Mouse (Mus musculus): Measurements from ENCODE around the gene Kcnn3. TPM values are rescaled to one million over a fixed set of nuclear protein-coding genes. Genes with fewer than 3 reads are reported as not detected.

The Kcnn3 gene
- polyA plus RNA-seq, 1 experiment from 2014 or later: 1.1 TPM

- Histone ChIP-seq H3K27ac (replicated peaks; ENCODE audit: low read depth, low read length) (no peak overlapping the region), H3K9me3 (replicated peaks; ENCODE audit: control insufficient read depth, low read length) (no peaks in the 10 kb centered on the region), H3K4me3 (ENCODE audit: low read depth, low read length) (no peak overlapping the region), H3K4me2 (ENCODE audit: low read depth, low read length) (no peak overlapping the region), H3K4me1 (ENCODE audit: control insufficient read depth, insufficient read depth, low read length) (no peaks in the 10 kb centered on the region; the same call in 1 of the 2 replicates), H3K27me3 (ENCODE audit: control insufficient read depth, insufficient read depth, low read length) (no peaks in the 10 kb centered on the region), H3K36me3 (replicated peaks; ENCODE audit: control insufficient read depth, insufficient read depth, low read depth, low read length) (no peaks in the 10 kb centered on the region), H3K9ac (replicated peaks; ENCODE audit: low read length) (no peak overlapping the region)
- WGBS: 70% methylated on average over 8 of the region's 8 CpGs
- ATAC-seq (replicated peaks; ENCODE audit: insufficient number of reproducible peaks, low FRiP score, low TSS enrichment, low read depth) (no peak), DNase-seq (ENCODE audit: low spot score) (no peak)
These were observed 123.4 kb downstream of the Kcnn3 start for GRCm38 (mm10) chr3:89643391-89643790.

- DNase-seq (ENCODE audit: low spot score): no peak
- no peaks in the 10 kb centered on the region for H3K27me3 ChIP-seq (ENCODE audit: control insufficient read depth, insufficient read depth, low read length)
- H3K27ac ChIP-seq (replicated peaks; ENCODE audit: low read depth, low read length): peak overlapping the region; percentile 73
- peak overlapping the region; percentile 32; the same call in 1 of the 2 replicates for H3K9ac ChIP-seq (replicated peaks; ENCODE audit: low read length)
- H3K4me3 ChIP-seq (ENCODE audit: low read depth, low read length): no peak overlapping the region
- no peak overlapping the region for H3K4me2 ChIP-seq (ENCODE audit: low read depth, low read length)
- 73% methylated on average over 5 of the region's 5 CpGs for WGBS
- no peak for ATAC-seq (replicated peaks; ENCODE audit: insufficient number of reproducible peaks, low FRiP score, low TSS enrichment, low read depth)
- no peaks in the 10 kb centered on the region; the same call in 1 of the 2 replicates for H3K4me1 ChIP-seq (ENCODE audit: control insufficient read depth, insufficient read depth, low read length)
- H3K9me3 ChIP-seq (replicated peaks; ENCODE audit: control insufficient read depth, low read length): no peaks in the 10 kb centered on the region
- no peaks in the 10 kb centered on the region for H3K36me3 ChIP-seq (replicated peaks; ENCODE audit: control insufficient read depth, insufficient read depth, low read depth, low read length)
These were observed 126.9 kb downstream of the Kcnn3 start for GRCm38 (mm10) chr3:89646813-89647255.

- peak; percentile 77 for DNase-seq (ENCODE audit: low spot score)
- WGBS: 47% methylated on average over 6 of the region's 6 CpGs
These were observed 127.4 kb downstream of the Kcnn3 start for GRCm38 (mm10) chr3:89647268-89647874.

DNA sequence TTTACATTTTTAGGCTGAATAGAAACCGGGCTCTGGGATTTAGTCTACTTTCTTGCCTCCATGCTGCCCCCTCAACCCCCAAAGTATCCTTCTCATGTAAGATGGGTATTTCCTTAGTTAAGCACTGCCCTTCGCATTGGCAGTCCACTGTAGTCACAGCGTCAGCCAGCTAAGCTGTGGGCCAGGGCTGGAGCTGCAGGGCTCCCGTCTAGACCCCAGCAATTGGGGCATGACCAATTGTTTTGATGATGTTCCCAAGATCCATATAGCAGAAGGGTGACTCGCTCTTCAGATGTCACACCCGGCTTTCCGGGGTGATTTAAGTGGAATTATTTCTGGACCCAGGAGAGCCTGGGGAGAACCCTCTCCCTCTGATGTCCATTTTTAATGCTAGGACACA lies 129.9 kb downstream of the Kcnn3 start:
- WGBS: 88% methylated on average over 7 of the region's 7 CpGs
- H3K4me1 ChIP-seq (ENCODE audit: control insufficient read depth, insufficient read depth, low read length): no peaks in the 10 kb centered on the region; the same call in 1 of the 2 replicates
- no peak overlapping the region for H3K9ac ChIP-seq (replicated peaks; ENCODE audit: low read length)
- H3K27me3 ChIP-seq (ENCODE audit: control insufficient read depth, insufficient read depth, low read length): no peaks in the 10 kb centered on the region
- no peaks in the 10 kb centered on the region for H3K36me3 ChIP-seq (replicated peaks; ENCODE audit: control insufficient read depth, insufficient read depth, low read depth, low read length)
- H3K4me3 ChIP-seq (ENCODE audit: low read depth, low read length): no peak overlapping the region
- no peaks in the 10 kb centered on the region for H3K9me3 ChIP-seq (replicated peaks; ENCODE audit: control insufficient read depth, low read length)
- ATAC-seq (replicated peaks; ENCODE audit: insufficient number of reproducible peaks, low FRiP score, low TSS enrichment, low read depth) (no peak), DNase-seq (ENCODE audit: low spot score) (no peak)
- no peak overlapping the region for H3K4me2 ChIP-seq (ENCODE audit: low read depth, low read length)
- H3K27ac ChIP-seq (replicated peaks; ENCODE audit: low read depth, low read length): no peak overlapping the region

More at GRCm38 (mm10) chr3:89647268-89647874, 127.4 kb downstream of the Kcnn3 start:
- H3K4me2 ChIP-seq (ENCODE audit: low read depth, low read length): no peak overlapping the region
- peak overlapping the region; percentile 73 for H3K27ac ChIP-seq (replicated peaks; ENCODE audit: low read depth, low read length)
- no peaks in the 10 kb centered on the region for H3K36me3 ChIP-seq (replicated peaks; ENCODE audit: control insufficient read depth, insufficient read depth, low read depth, low read length)
- peak overlapping the region; percentile 32; the same call in 1 of the 2 replicates for H3K9ac ChIP-seq (replicated peaks; ENCODE audit: low read length)
- no peaks in the 10 kb centered on the region; the same call in 1 of the 2 replicates for H3K4me1 ChIP-seq (ENCODE audit: control insufficient read depth, insufficient read depth, low read length)
- H3K27me3 ChIP-seq (ENCODE audit: control insufficient read depth, insufficient read depth, low read length): no peaks in the 10 kb centered on the region
- no peaks in the 10 kb centered on the region for H3K9me3 ChIP-seq (replicated peaks; ENCODE audit: control insufficient read depth, low read length)
- H3K4me3 ChIP-seq (ENCODE audit: low read depth, low read length): no peak overlapping the region
- peak; percentile 85 for ATAC-seq (replicated peaks; ENCODE audit: insufficient number of reproducible peaks, low FRiP score, low TSS enrichment, low read depth)

- Histone ChIP-seq H3K9ac (replicated peaks; ENCODE audit: low read length) (no peak overlapping the region), H3K9me3 (replicated peaks; ENCODE audit: control insufficient read depth, low read length) (no peaks in the 10 kb centered on the region), H3K27ac (replicated peaks; ENCODE audit: low read depth, low read length) (no peak overlapping the region), H3K4me2 (ENCODE audit: low read depth, low read length) (no peak overlapping the region), H3K36me3 (replicated peaks; ENCODE audit: control insufficient read depth, insufficient read depth, low read depth, low read length) (no peaks in the 10 kb centered on the region), H3K4me1 (ENCODE audit: control insufficient read depth, insufficient read depth, low read length) (no peaks in the 10 kb centered on the region), H3K27me3 (ENCODE audit: control insufficient read depth, insufficient read depth, low read length) (no peaks in the 10 kb centered on the region), H3K4me3 (ENCODE audit: low read depth, low read length) (no peak overlapping the region)
- DNase-seq (ENCODE audit: low spot score) (no peak), ATAC-seq (replicated peaks; ENCODE audit: insufficient number of reproducible peaks, low FRiP score, low TSS enrichment, low read depth) (no peak)
- 76% methylated on average over 12 of the region's 12 CpGs for WGBS
These were observed 133.4 kb downstream of the Kcnn3 start for GRCm38 (mm10) chr3:89653231-89653954.

DNA sequence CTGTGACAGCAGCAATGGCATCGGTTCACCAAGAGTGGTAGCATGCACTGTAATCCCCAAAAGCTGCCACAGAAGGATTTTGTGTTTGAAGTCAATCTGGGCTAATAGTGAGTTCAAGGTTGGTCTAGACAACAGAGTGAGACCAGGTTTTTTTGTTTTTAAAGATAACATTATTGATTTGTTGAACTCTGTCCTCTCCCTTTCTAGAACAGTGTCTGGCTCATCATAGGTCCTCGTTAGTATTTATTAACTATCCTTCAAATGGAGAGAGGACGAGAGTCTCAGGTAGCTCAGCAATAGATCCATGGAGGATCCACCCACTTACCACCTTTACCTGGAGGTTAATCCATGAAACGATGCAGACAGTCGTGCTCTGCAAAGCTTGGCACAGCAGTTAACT lies 137.1 kb downstream of the Kcnn3 start:
- Histone ChIP-seq H3K27ac (replicated peaks; ENCODE audit: low read depth, low read length) (no peak overlapping the region), H3K4me1 (ENCODE audit: control insufficient read depth, insufficient read depth, low read length) (no peaks in the 10 kb centered on the region), H3K4me3 (ENCODE audit: low read depth, low read length) (no peak overlapping the region), H3K9me3 (replicated peaks; ENCODE audit: control insufficient read depth, low read length) (no peaks in the 10 kb centered on the region), H3K4me2 (ENCODE audit: low read depth, low read length) (no peak overlapping the region), H3K36me3 (replicated peaks; ENCODE audit: control insufficient read depth, insufficient read depth, low read depth, low read length) (no peaks in the 10 kb centered on the region), H3K9ac (replicated peaks; ENCODE audit: low read length) (no peak overlapping the region), H3K27me3 (ENCODE audit: control insufficient read depth, insufficient read depth, low read length) (no peaks in the 10 kb centered on the region)
- WGBS: 83% methylated on average over 5 of the region's 5 CpGs
- ATAC-seq (replicated peaks; ENCODE audit: insufficient number of reproducible peaks, low FRiP score, low TSS enrichment, low read depth) (no peak), DNase-seq (ENCODE audit: low spot score) (no peak)

GRCm38 (mm10) chr3:89658457-89658856 lies 138.5 kb downstream of the Kcnn3 start:
- Histone ChIP-seq H3K4me3 (ENCODE audit: low read depth, low read length) (no peak overlapping the region), H3K36me3 (replicated peaks; ENCODE audit: control insufficient read depth, insufficient read depth, low read depth, low read length) (no peaks in the 10 kb centered on the region)

DNA sequence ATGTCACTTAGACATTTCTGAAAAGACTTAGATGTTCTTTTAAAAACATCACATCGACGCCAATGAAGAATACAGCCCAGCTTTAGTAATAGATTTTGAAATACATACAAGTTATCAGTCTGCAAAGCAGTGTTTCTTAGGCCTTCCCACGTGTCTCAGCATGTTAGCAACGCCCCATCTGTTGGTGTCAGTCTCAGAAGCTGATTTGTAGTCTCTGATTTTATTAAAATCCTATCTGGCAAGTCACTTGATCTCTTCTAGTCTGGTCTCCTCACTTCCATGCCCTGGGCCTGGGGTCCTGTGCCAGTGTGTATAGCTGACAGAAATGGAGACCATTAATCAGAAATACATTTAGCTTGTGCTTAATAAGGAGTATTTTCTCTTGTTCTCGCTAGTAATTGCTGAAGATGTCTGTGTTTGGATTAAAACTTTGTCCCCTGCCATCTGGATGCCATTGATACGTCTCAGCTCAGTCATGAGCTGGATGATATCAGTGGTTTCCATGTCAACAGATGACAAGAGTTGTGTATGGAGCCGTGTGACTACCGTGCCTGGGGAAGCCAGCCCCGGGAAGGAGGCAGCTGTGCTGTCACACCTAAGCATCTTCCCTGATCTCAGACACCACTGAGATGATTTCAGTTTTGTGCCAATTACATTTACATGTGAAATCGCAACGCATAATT lies 140.1 kb downstream of the Kcnn3 start:
- WGBS: 68% methylated on average over 11 of the region's 11 CpGs
- H3K27ac ChIP-seq (replicated peaks; ENCODE audit: low read depth, low read length): no peak overlapping the region
- H3K27me3 ChIP-seq (ENCODE audit: control insufficient read depth, insufficient read depth, low read length): no peaks in the 10 kb centered on the region
- no peak overlapping the region for H3K4me3 ChIP-seq (ENCODE audit: low read depth, low read length)
- no peaks in the 10 kb centered on the region for H3K4me1 ChIP-seq (ENCODE audit: control insufficient read depth, insufficient read depth, low read length)
- no peak for DNase-seq (ENCODE audit: low spot score)
- H3K9me3 ChIP-seq (replicated peaks; ENCODE audit: control insufficient read depth, low read length): no peaks in the 10 kb centered on the region
- no peak overlapping the region for H3K4me2 ChIP-seq (ENCODE audit: low read depth, low read length)
- H3K9ac ChIP-seq (replicated peaks; ENCODE audit: low read length): no peak overlapping the region
- no peaks in the 10 kb centered on the region for H3K36me3 ChIP-seq (replicated peaks; ENCODE audit: control insufficient read depth, insufficient read depth, low read depth, low read length)
- ATAC-seq (replicated peaks; ENCODE audit: insufficient number of reproducible peaks, low FRiP score, low TSS enrichment, low read depth): no peak

More at GRCm38 (mm10) chr3:89658457-89658856, 138.5 kb downstream of the Kcnn3 start:
- H3K4me2 ChIP-seq (ENCODE audit: low read depth, low read length): no peak overlapping the region
- H3K9ac ChIP-seq (replicated peaks; ENCODE audit: low read length): no peak overlapping the region
- no peak overlapping the region for H3K27ac ChIP-seq (replicated peaks; ENCODE audit: low read depth, low read length)
- ATAC-seq (replicated peaks; ENCODE audit: insufficient number of reproducible peaks, low FRiP score, low TSS enrichment, low read depth): no peak
- no peak for DNase-seq (ENCODE audit: low spot score)
- no peaks in the 10 kb centered on the region for H3K4me1 ChIP-seq (ENCODE audit: control insufficient read depth, insufficient read depth, low read length)
- no peaks in the 10 kb centered on the region for H3K9me3 ChIP-seq (replicated peaks; ENCODE audit: control insufficient read depth, low read length)
- H3K27me3 ChIP-seq (ENCODE audit: control insufficient read depth, insufficient read depth, low read length): no peaks in the 10 kb centered on the region
